Mouse (Mus musculus) forebrain, embryonic 13.5 days (tissue): ENCODE results near the gene Erbb4. TPM values are rescaled to one million over a fixed set of nuclear protein-coding genes. Genes with fewer than 3 reads are reported as not detected.

Experiments used
- ATAC-seq: fragments of 200-750 bp; cut with Nextera tagmentation; 2 replicates; pipeline ENCODE4 v1.8.0; 2017
- H3K27ac ChIP-seq: fragments of 300-500 bp; sonication (generic); 2 replicates; pipeline ENCODE4 v1.5.1; 2015; ENCODE audit warnings: inconsistent platforms, mild to moderate bottlenecking, moderate library complexity
- H3K27me3 ChIP-seq: fragments of 300-500 bp; sonication (generic); 2 replicates; pipeline ENCODE4 v1.6.1; 2015; ENCODE audit warnings: mild to moderate bottlenecking, inconsistent platforms
- H3K36me3 ChIP-seq: fragments of 300-500 bp; sonication (generic); 2 replicates; pipeline ENCODE4 v1.6.1; 2015; ENCODE audit warnings: mild to moderate bottlenecking, inconsistent platforms; ENCODE audit not compliant: poor library complexity, severe bottlenecking
- H3K4me1 ChIP-seq: fragments of 300-500 bp; sonication (generic); 2 replicates; pipeline ENCODE4 v1.6.1; 2015; ENCODE audit warnings: inconsistent platforms
- H3K4me2 ChIP-seq: fragments of 300-500 bp; sonication (generic); 2 replicates; pipeline ENCODE4 v1.6.1; 2015; ENCODE audit warnings: inconsistent platforms, mild to moderate bottlenecking, moderate library complexity
- H3K4me3 ChIP-seq: fragments of 300-500 bp; sonication (generic); 2 replicates; pipeline ENCODE4 v1.5.1; 2015; ENCODE audit warnings: mild to moderate bottlenecking, inconsistent platforms
- H3K9ac ChIP-seq: fragments of 300-500 bp; sonication (generic); 2 replicates; pipeline ENCODE4 v1.6.1; 2015; ENCODE audit warnings: mild to moderate bottlenecking, inconsistent platforms
- H3K9me3 ChIP-seq: fragments of 300-500 bp; sonication (generic); replicated peaks from 2 replicates; pipeline ENCODE4 v1.6.1; 2016; ENCODE audit warnings: inconsistent platforms
- WGBS: fragments of 180-500 bp; shearing (Covaris S2); methylation state at CpG from one replicate; pipeline ENCODE4 v1.1.7; 2015; 5-methylcytosine and 5-hydroxymethylcytosine counted together
- polyA plus RNA-seq: library from polyadenylated mRNA; unstranded; fragments of >200 nt; fragmentation: Nextera tagmentation; extraction: Ambion mirVana; gene quantifications from 2 replicates; pipeline ENCODE4 v1.2.1, GENCODE M21; 2015

Erbb4 gene
- polyA plus RNA-seq, 1 experiment from 2014 or later, result 8.9 TPM

DNA sequence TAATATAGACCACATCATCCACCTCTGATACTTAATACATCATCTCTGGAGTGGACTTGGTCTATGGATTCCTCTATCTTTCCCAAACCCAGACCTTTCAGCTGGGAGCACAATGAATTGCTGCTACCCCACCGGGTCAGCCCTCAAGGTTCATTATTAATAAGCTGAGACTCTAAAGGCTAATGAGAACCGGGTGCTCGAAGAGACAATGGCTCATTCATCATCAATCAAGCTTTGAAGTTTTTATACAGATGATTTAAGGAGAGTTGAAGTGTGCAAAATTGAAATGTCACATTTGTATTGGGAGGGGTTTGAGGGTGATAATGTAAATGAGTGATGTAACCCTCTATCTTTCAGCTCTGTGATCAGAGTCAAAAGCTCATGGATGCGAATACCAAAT is 706.7 kb downstream of the Erbb4 start:
- H3K27me3 ChIP-seq, result no peaks in the 10 kb centered on the region
- no peak overlapping the region for H3K4me3 ChIP-seq
- 13% methylated on average over 4 of the region's 4 CpGs for WGBS
- peak; percentile 38; the same call in 1 of the 2 replicates for ATAC-seq
- H3K9ac ChIP-seq, result no peak overlapping the region
- no peak overlapping the region for H3K4me2 ChIP-seq
- no peak overlapping the region for H3K27ac ChIP-seq
- H3K36me3 ChIP-seq, result no peaks in the 10 kb centered on the region
- H3K9me3 ChIP-seq, result no peaks in the 10 kb centered on the region
- H3K4me1 ChIP-seq, result peaks cover 8% of the 10 kb centered on the region; the same call in 1 of the 2 replicates

- Histone ChIP-seq H3K4me1 (no peaks in the 10 kb centered on the region), H3K9ac (no peak overlapping the region), H3K36me3 (no peaks in the 10 kb centered on the region), H3K9me3 (no peaks in the 10 kb centered on the region), H3K27me3 (no peaks in the 10 kb centered on the region), H3K27ac (no peak overlapping the region), H3K4me2 (no peak overlapping the region), H3K4me3 (no peak overlapping the region)
- no peak for ATAC-seq
- WGBS, result 81% methylated on average over 2 of the region's 2 CpGs
Observed at GRCm38 (mm10) chr1:68371531-68371930, 736.3 kb downstream of the Erbb4 start.

DNA sequence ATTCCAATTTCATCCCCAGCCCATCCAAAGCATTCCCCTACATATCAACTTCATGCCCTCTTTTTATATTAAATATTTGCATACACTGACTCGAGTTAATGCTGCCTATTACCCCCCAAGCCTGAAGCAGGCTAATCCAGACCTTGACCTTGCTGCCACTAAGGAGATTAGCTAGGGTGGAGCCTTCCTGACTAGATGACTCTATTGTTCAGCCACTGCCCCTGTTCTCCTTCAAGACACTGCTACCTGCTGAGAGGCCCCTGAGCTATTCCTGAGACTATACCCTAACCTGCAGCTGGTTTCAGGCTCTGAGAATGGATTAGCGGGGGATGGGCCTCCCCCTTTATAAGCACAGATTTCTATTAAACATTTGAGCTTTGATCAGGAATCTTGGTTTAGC is 774.1 kb downstream of the Erbb4 start:
- no peak overlapping the region for H3K27ac ChIP-seq
- H3K4me3 ChIP-seq, result no peak overlapping the region
- no peaks in the 10 kb centered on the region for H3K36me3 ChIP-seq
- 39% methylated on average over 2 of the region's 2 CpGs for WGBS
- no peak overlapping the region for H3K9ac ChIP-seq
- ATAC-seq, result no peak
- no peaks in the 10 kb centered on the region for H3K27me3 ChIP-seq
- no peaks in the 10 kb centered on the region for H3K4me1 ChIP-seq
- H3K9me3 ChIP-seq, result no peaks in the 10 kb centered on the region
- H3K4me2 ChIP-seq, result no peak overlapping the region

- H3K9ac ChIP-seq, result no peak overlapping the region
- 76% methylated on average over 4 of the region's 4 CpGs for WGBS
- H3K9me3 ChIP-seq, result no peaks in the 10 kb centered on the region
- no peak overlapping the region for H3K4me3 ChIP-seq
- peak; percentile 83 for ATAC-seq
- H3K36me3 ChIP-seq, result no peaks in the 10 kb centered on the region
- H3K4me2 ChIP-seq, result no peak overlapping the region
- no peaks in the 10 kb centered on the region for H3K4me1 ChIP-seq
- H3K27ac ChIP-seq, result no peak overlapping the region
- no peaks in the 10 kb centered on the region for H3K27me3 ChIP-seq
Observed at GRCm38 (mm10) chr1:68305813-68306212, 802.0 kb downstream of the Erbb4 start.

DNA sequence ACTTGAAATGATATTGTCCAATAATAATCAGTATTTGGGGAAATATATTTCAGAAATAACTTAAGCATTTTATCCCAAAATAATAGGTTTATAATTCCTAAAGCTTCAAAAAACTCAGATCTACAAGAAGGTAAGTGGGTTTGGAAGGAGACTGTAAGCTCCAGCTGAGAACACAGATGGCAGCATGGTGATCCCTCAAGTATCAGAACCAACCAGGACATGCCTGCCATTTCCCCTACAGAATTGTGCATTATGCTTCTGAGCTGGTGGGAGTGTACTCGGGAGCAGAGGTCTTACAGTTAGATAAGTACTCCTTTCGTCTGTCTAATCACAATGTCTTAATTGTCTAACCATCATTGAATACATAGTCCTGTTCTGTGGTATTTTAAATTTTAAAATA is 823.4 kb downstream of the Erbb4 start:
- Histone ChIP-seq H3K9ac (no peak overlapping the region), H3K4me1 (no peaks in the 10 kb centered on the region), H3K27ac (no peak overlapping the region), H3K9me3 (no peaks in the 10 kb centered on the region), H3K27me3 (no peaks in the 10 kb centered on the region), H3K36me3 (no peaks in the 10 kb centered on the region), H3K4me2 (no peak overlapping the region), H3K4me3 (no peak overlapping the region)
- 74% methylated on average over 2 of the region's 2 CpGs for WGBS
- ATAC-seq, result no peak

DNA sequence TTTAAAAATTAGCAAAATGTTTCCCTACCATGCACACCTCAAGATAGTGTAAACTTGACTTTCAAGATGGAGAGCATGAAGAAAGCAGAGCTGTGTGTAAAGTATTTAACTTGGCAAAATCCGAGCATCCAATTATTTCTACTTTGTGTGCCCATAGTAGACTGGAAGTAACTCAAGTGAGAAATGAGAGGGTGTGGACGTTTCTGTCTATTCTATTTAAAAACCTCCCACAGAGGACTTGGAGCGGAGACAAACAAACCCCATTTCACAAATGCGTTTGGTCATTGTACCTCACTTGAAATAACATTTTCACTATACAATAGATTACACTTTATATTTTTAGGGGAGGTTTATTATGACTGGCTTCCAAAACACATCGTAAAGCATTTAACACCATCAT is 832.0 kb downstream of the Erbb4 start:
- 25% methylated on average over 5 of the region's 5 CpGs for WGBS

GRCm38 (mm10) chr1:68178580-68178979 is 929.3 kb downstream of the Erbb4 start:
- no peak overlapping the region; the same call in 1 of the 2 replicates for H3K27ac ChIP-seq

More for the DNA sequence above, 832.0 kb downstream of the Erbb4 start:
- Histone ChIP-seq H3K9ac (no peak overlapping the region), H3K27me3 (no peaks in the 10 kb centered on the region), H3K4me3 (no peak overlapping the region), H3K4me1 (no peaks in the 10 kb centered on the region), H3K27ac (no peak overlapping the region), H3K9me3 (no peaks in the 10 kb centered on the region), H3K36me3 (no peaks in the 10 kb centered on the region), H3K4me2 (no peak overlapping the region)
- ATAC-seq, result no peak

GRCm38 (mm10) chr1:68155253-68155652 is 952.6 kb downstream of the Erbb4 start:
- no peak overlapping the region for H3K9ac ChIP-seq
- no peak for ATAC-seq
- H3K4me3 ChIP-seq, result no peak overlapping the region
- no peaks in the 10 kb centered on the region for H3K36me3 ChIP-seq
- no peak overlapping the region for H3K4me2 ChIP-seq
- H3K9me3 ChIP-seq, result no peaks in the 10 kb centered on the region
- WGBS, result 64% methylated on average over 1 of the region's 1 CpGs
- no peaks in the 10 kb centered on the region for H3K27me3 ChIP-seq
- no peak overlapping the region for H3K27ac ChIP-seq
- H3K4me1 ChIP-seq, result no peaks in the 10 kb centered on the region

More at GRCm38 (mm10) chr1:68178580-68178979, 929.3 kb downstream of the Erbb4 start:
- no peaks in the 10 kb centered on the region for H3K36me3 ChIP-seq
- H3K4me3 ChIP-seq, result no peak overlapping the region
- no peak overlapping the region for H3K4me2 ChIP-seq
- H3K9me3 ChIP-seq, result no peaks in the 10 kb centered on the region
- WGBS, result 9% methylated on average over 3 of the region's 3 CpGs
- H3K9ac ChIP-seq, result no peak overlapping the region
- peaks cover 6% of the 10 kb centered on the region for H3K4me1 ChIP-seq
- ATAC-seq, result peak; percentile 70
- H3K27me3 ChIP-seq, result no peaks in the 10 kb centered on the region

GRCm38 (mm10) chr1:68150572-68150971 is 957.3 kb downstream of the Erbb4 start:
- Histone ChIP-seq H3K9ac (no peak overlapping the region), H3K9me3 (no peaks in the 10 kb centered on the region), H3K4me2 (no peak overlapping the region), H3K4me1 (no peaks in the 10 kb centered on the region), H3K27ac (no peak overlapping the region), H3K36me3 (no peaks in the 10 kb centered on the region), H3K27me3 (peaks cover 4% of the 10 kb centered on the region; the same call in 1 of the 2 replicates), H3K4me3 (no peak overlapping the region)
- WGBS, result 93% methylated on average over 2 of the region's 2 CpGs
- no peak for ATAC-seq

DNA sequence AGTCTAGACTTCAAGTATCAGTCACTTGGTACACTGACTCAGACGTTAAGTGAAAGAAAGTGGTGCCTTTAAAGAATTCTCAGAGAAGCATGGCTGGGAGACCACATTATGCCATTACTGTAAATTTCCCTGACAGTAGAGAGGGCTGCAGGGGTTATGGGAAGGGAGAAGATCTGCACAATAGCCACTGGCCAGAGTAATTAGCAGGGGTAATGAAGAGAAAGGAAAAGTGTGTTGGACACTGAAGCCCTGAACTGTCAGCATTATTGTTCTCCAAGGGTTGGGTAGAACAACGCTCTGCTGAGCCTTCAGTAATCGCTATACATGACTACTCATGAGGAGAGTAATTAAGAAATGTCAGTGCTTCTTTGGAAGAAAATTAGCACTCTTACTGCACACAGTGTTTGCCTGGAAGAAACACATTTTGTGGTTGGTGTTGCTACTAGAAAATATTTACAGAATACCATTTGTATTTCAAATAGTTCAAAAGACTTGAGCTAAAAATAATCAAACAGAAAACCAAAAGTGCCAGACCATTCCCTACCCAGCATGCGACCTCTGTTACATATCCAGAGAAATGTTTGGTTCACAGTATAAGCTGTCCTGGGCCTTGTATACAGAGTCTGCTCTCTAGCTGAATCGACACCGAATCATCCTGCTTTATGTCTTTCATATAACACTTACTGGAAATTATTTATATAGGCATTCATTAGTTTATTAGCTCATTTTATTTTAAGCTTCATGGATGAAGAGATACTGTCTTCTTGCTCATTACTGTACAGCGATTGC is 965.1 kb downstream of the Erbb4 start:
- WGBS, result 35% methylated on average over 7 of the region's 7 CpGs
- H3K27ac ChIP-seq, result no peak overlapping the region
- H3K4me1 ChIP-seq, result peaks cover 8% of the 10 kb centered on the region
- no peak overlapping the region for H3K4me2 ChIP-seq
- peak; percentile 79 for ATAC-seq
- peaks cover 9% of the 10 kb centered on the region; the same call in 1 of the 2 replicates for H3K27me3 ChIP-seq
- no peak overlapping the region for H3K9ac ChIP-seq
- H3K9me3 ChIP-seq, result no peaks in the 10 kb centered on the region
- no peaks in the 10 kb centered on the region for H3K36me3 ChIP-seq
- H3K4me3 ChIP-seq, result no peak overlapping the region

GRCm38 (mm10) chr1:68134943-68135342 is 972.9 kb downstream of the Erbb4 start:
- no peak for ATAC-seq
- H3K9me3 ChIP-seq, result no peaks in the 10 kb centered on the region
- H3K36me3 ChIP-seq, result no peaks in the 10 kb centered on the region

GRCm38 (mm10) chr1:68134450-68134849 is 973.4 kb downstream of the Erbb4 start:
- no peak for ATAC-seq
- H3K4me2 ChIP-seq, result no peak overlapping the region
- H3K27ac ChIP-seq, result no peak overlapping the region
- 84% methylated on average over 2 of the region's 2 CpGs for WGBS
- H3K4me3 ChIP-seq, result no peak overlapping the region
- no peaks in the 10 kb centered on the region for H3K4me1 ChIP-seq
- H3K27me3 ChIP-seq, result no peaks in the 10 kb centered on the region
- H3K9me3 ChIP-seq, result no peaks in the 10 kb centered on the region
- no peak overlapping the region for H3K9ac ChIP-seq
- no peaks in the 10 kb centered on the region for H3K36me3 ChIP-seq

More at GRCm38 (mm10) chr1:68134943-68135342, 972.9 kb downstream of the Erbb4 start:
- Histone ChIP-seq H3K27me3 (0 out of 2 replicates have a peak, but pooled peaks cover 3% of the 10 kb centered on the region), H3K4me2 (no peak overlapping the region), H3K9ac (no peak overlapping the region), H3K4me3 (no peak overlapping the region), H3K27ac (no peak overlapping the region), H3K4me1 (no peaks in the 10 kb centered on the region)

DNA sequence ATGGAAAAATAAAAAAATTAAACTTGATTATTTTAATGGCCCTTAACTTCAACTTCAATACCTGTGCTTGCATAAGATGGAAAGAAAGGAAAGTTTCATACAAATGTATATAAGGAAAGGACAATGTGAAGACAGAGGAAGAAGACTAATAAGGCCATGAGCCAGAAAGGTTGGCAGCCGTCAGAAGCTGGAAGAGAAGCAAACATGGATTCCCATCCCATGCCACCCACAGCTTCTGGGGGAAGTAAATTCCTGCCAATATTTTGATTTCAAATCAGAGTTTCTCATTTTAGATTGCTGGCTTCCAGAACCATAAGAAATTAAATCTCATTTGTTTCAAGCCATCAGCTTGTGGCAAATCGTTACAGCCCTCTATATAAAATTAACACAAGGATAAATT is 984.3 kb downstream of the Erbb4 start:
- Histone ChIP-seq H3K36me3 (no peaks in the 10 kb centered on the region), H3K4me3 (no peak overlapping the region), H3K9me3 (no peaks in the 10 kb centered on the region), H3K4me2 (no peak overlapping the region), H3K27me3 (no peaks in the 10 kb centered on the region), H3K9ac (no peak overlapping the region), H3K27ac (no peak overlapping the region), H3K4me1 (no peaks in the 10 kb centered on the region)
- WGBS, result 86% methylated on average over 2 of the region's 2 CpGs
- ATAC-seq, result no peak
